Mouse (Mus musculus): ENCODE measurements around the gene Tgfb1.
"Not testable (repeated sequence)": the region's sequence is repeated elsewhere in the genome, so short reads cannot be mapped to it uniquely, and the experiment has no call there.

DNA sequence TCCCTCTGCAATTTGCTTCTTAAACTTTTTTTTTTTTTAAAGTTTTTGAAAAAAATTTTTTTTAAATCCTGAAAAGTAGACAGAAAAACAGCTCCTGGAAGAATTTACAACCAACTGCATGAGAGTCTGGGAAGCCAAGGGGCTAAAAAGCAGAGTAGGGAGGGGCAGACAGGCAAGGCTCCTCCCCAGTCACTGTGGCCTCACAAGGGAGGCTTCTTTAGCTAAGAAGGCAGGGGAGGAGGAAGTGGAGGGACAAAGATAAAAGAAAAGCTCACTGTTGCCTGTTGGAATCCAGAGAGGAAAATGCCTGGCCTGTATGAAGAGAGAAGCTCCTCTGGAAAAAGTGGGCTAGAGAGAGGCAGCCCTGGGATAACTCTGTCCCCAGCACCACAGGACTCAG is 35.0 kb downstream of the Tgfb1 start:
- not testable (repeated sequence) for TF ChIP-seq GATA1 (IDR thresholded peaks at IDR 0.05; ENCODE audit: borderline replicate concordance, low read length); FLI1 (IDR thresholded peaks at IDR 0.05; ENCODE audit: low read length)
